Mouse (Mus musculus) CH12.LX (cell line): ENCODE measurements around the gene Urgcp. TPM values are rescaled to one million over a fixed set of nuclear protein-coding genes. Genes with fewer than 3 reads are reported as not detected.

Experiments
- DNase-seq: peaks from one replicate; pipeline ENCODE4 v3.0.0-alpha.2; 2013; ENCODE audit errors: extremely low read depth
- H3K27ac ChIP-seq: 2 replicates; pipeline ENCODE4 v1.5.1; 2012; ENCODE audit warnings: low read depth, mild to moderate bottlenecking, control low read depth, moderate library complexity; ENCODE audit not compliant: insufficient read depth
- H3K27me3 ChIP-seq: replicated peaks from 2 replicates; pipeline ENCODE3; 2012; ENCODE audit warnings: inconsistent platforms
- H3K36me3 ChIP-seq, 2 experiments: replicated peaks in 1 of 2; 2 replicates each; pipeline versions ENCODE3 to v1.6.1; 2012; ENCODE audit warnings: inconsistent platforms in 1 of 2, low read length in 1 of 2, mild to moderate bottlenecking in 1 of 2, mixed read lengths in 1 of 2, moderate library complexity in 1 of 2; ENCODE audit not compliant: control insufficient read depth in 1 of 2, insufficient read depth in 1 of 2
- H3K4me1 ChIP-seq, 2 experiments: 2 replicates each; pipeline ENCODE4 v1.6.1; 2012; ENCODE audit warnings: inconsistent platforms in 1 of 2, moderate library complexity in 1 of 2; ENCODE audit not compliant: insufficient read depth in 2 of 2, control insufficient read depth in 1 of 2
- H3K4me2 ChIP-seq: 2 replicates; pipeline ENCODE4 v1.6.1; 2012; ENCODE audit warnings: low read depth, mild to moderate bottlenecking, control low read depth; ENCODE audit not compliant: poor library complexity, insufficient read depth, severe bottlenecking
- H3K4me3 ChIP-seq, 3 experiments: fragments of 150-350 bp in 1 of 3; sonication (generic) in 1 of 3; replicated peaks in 1 of 3; 2 replicates each; pipeline versions ENCODE3 to v1.5.1; 2011 to 2012; ENCODE audit warnings: low read depth in 2 of 3, low read length in 2 of 3, mild to moderate bottlenecking in 2 of 3, moderate library complexity in 2 of 3, control low read depth in 1 of 3, improper control_type of control experiment in 1 of 3, inconsistent platforms in 1 of 3, mixed read lengths in 1 of 3; ENCODE audit not compliant: poor library complexity in 1 of 3
- H3K79me2 ChIP-seq: replicated peaks from 2 replicates; pipeline ENCODE4 v1.6.1; 2012; ENCODE audit warnings: mild to moderate bottlenecking, moderate library complexity; ENCODE audit not compliant: control insufficient read depth, poor library complexity, insufficient read depth, severe bottlenecking; ENCODE audit errors: extremely low read depth
- H3K9ac ChIP-seq: 2 replicates; pipeline ENCODE4 v1.6.1; 2012; ENCODE audit warnings: low read depth, mild to moderate bottlenecking, control low read depth, moderate library complexity; ENCODE audit not compliant: insufficient read depth
- H3K9me3 ChIP-seq: replicated peaks from 2 replicates; pipeline ENCODE3; 2012; ENCODE audit warnings: low read length, inconsistent platforms, mixed read lengths
- CHD1 ChIP-seq: IDR thresholded peaks from 2 replicates; pipeline ENCODE4 v1.6.1; 2012; ENCODE audit warnings: low read depth, low read length, improper control_type of control experiment, inconsistent platforms
- CHD2 ChIP-seq: IDR thresholded peaks from 2 replicates; pipeline ENCODE4 v1.6.1; 2011; ENCODE audit warnings: low read length, improper control_type of control experiment
- CTCF ChIP-seq, 2 experiments: IDR thresholded peaks in 1 of 2; conservative IDR thresholded peaks in 1 of 2; 2 replicates each; pipeline ENCODE4 v1.5.1; 2011 to 2012; ENCODE audit warnings: low read depth in 2 of 2, low read length in 2 of 2, improper control_type of control experiment in 1 of 2, inconsistent platforms in 1 of 2, mild to moderate bottlenecking in 1 of 2, moderate library complexity in 1 of 2
- E2F4 ChIP-seq: IDR thresholded peaks from 2 replicates; pipeline ENCODE4 v1.6.1; 2011; ENCODE audit warnings: low read depth, low read length, improper control_type of control experiment; ENCODE audit not compliant: insufficient replicate concordance
- EP300 ChIP-seq: IDR thresholded peaks from 2 replicates; pipeline ENCODE4 v1.6.1; 2011; ENCODE audit warnings: low read length, improper control_type of control experiment
- ETS1 ChIP-seq: conservative IDR thresholded peaks from 2 replicates; pipeline ENCODE4 v1.6.1; 2012; ENCODE audit warnings: low read depth, mild to moderate bottlenecking, inconsistent platforms, low read length, improper control_type of control experiment, moderate library complexity
- MAFK ChIP-seq: IDR thresholded peaks from 2 replicates; pipeline ENCODE4 v1.6.1; 2011; ENCODE audit warnings: low read length, improper control_type of control experiment; ENCODE audit not compliant: insufficient replicate concordance
- MAZ ChIP-seq: IDR thresholded peaks from 2 replicates; pipeline ENCODE4 v1.6.1; 2012; ENCODE audit warnings: low read depth, mild to moderate bottlenecking, inconsistent platforms, low read length, improper control_type of control experiment, moderate library complexity
- MYC ChIP-seq: IDR thresholded peaks from 2 replicates; pipeline ENCODE4 v1.6.1; 2011; ENCODE audit warnings: low read depth, mild to moderate bottlenecking, improper control_type of control experiment, low read length
- NRF1 ChIP-seq: IDR thresholded peaks from 2 replicates; pipeline ENCODE4 v1.6.1; 2014; ENCODE audit warnings: low read depth, mild to moderate bottlenecking, inconsistent platforms, low read length, improper control_type of control experiment, moderate library complexity
- RAD21 ChIP-seq: IDR thresholded peaks from 2 replicates; pipeline ENCODE4 v1.6.1; 2011; ENCODE audit warnings: low read depth, mild to moderate bottlenecking, low read length, improper control_type of control experiment, moderate library complexity
- RCOR1 ChIP-seq: conservative IDR thresholded peaks from 2 replicates; pipeline ENCODE4 v1.6.1; 2012; ENCODE audit warnings: low read depth, mild to moderate bottlenecking, inconsistent platforms, low read length, improper control_type of control experiment
- SIN3A ChIP-seq: IDR thresholded peaks from 2 replicates; pipeline ENCODE4 v1.6.1; 2012; ENCODE audit warnings: low read length, improper control_type of control experiment, inconsistent platforms
- USF2 ChIP-seq: conservative IDR thresholded peaks from 2 replicates; pipeline ENCODE4 v1.6.1; 2011; ENCODE audit warnings: low read depth, low read length, improper control_type of control experiment
- ZC3H11A ChIP-seq: IDR thresholded peaks from 2 replicates; pipeline ENCODE4 v1.6.1; 2012; ENCODE audit warnings: low read depth, mild to moderate bottlenecking, inconsistent platforms, low read length, improper control_type of control experiment
- ZKSCAN1 ChIP-seq: IDR thresholded peaks from 2 replicates; pipeline ENCODE4 v1.6.1; 2012; ENCODE audit warnings: low read depth, inconsistent platforms, low read length, improper control_type of control experiment, borderline replicate concordance
- ZMIZ1 ChIP-seq: IDR thresholded peaks from 2 replicates; pipeline ENCODE4 v1.6.1; 2012; ENCODE audit warnings: low read depth, mild to moderate bottlenecking, inconsistent platforms, low read length, improper control_type of control experiment
- ZNF384 ChIP-seq: IDR thresholded peaks from 2 replicates; pipeline ENCODE4 v1.6.1; 2012; ENCODE audit warnings: low read depth, low read length, improper control_type of control experiment, inconsistent platforms
- dilution Hi-C: fragments of 300-500 bp; cut with MboI; formaldehyde crosslinking; loops from 2 replicates; pipeline ENCODE4 v1.14.3; 2020; ENCODE audit warnings: low sequenced_read_pairs; ENCODE audit not compliant: extremely low pct_unique_long_range_greater_than_20kb, extremely low pct_ligation_motif_present
- in situ Hi-C: fragments of 300-500 bp; cut with MboI; formaldehyde crosslinking; loops from 3 replicates; pipeline ENCODE4 v1.14.3; 2019; ENCODE audit warnings: low sequenced_read_pairs, low pct_ligation_motif_present, low pct_unique_long_range_greater_than_20kb, mixed read lengths
- polyA plus RNA-seq: library from polyadenylated mRNA; unstranded; fragments of >175 nt; gene quantifications from 2 replicates; pipeline ENCODE4 v1.2.1, GENCODE M21; 2012; ENCODE audit warnings: low read depth; ENCODE audit not compliant: insufficient read length
- total RNA-seq, 2 experiments: library from RNA; depleted of rRNA; stranded (reverse); fragments of 300-350 nt in 1 of 2; fragments of >200 nt in 1 of 2; gene quantifications; 2 replicates each; pipeline ENCODE4 v1.2.3; 2012 to 2014

The Urgcp gene
- total and polyA plus RNA-seq, 3 experiments, result 11.7 to 13.1 (median 11.7) TPM

GRCm38 (mm10) chr11:5795290-5795689 is 33.1 kb upstream of the Urgcp start:
- Histone ChIP-seq H3K9me3 (no peaks in the 10 kb centered on the region), H3K4me3 (no peak overlapping the region), H3K36me3 (peaks cover 76 to 92% of the 10 kb centered on the region in 2 experiments), H3K4me2 (no peak overlapping the region), H3K4me1 (peaks cover 6 to 26% of the 10 kb centered on the region in 2 experiments), H3K9ac (no peak overlapping the region), H3K27ac (no peak overlapping the region), H3K79me2 (peaks cover 5% of the 10 kb centered on the region; the same call in 1 of the 2 replicates), H3K27me3 (no peaks in the 10 kb centered on the region)
- dilution Hi-C loops (no loop called here), in situ Hi-C loops (no loop called here)
- no peak for DNase-seq
- TF ChIP-seq MAZ (no peak), CHD2 (no peak), MAFK (no peak), NRF1 (no peak), ZKSCAN1 (no peak), RAD21 (no peak), E2F4 (no peak), USF2 (no peak), ZC3H11A (no peak), CTCF (conservative IDR thresholded peaks at IDR 0.05 in 1 of 2, IDR thresholded peaks at IDR 0.05 in 1 of 2; ENCODE audit: low read depth in 2 of 2, low read length in 2 of 2) (no peak), ETS1 (no peak), EP300 (no peak), ZNF384 (no peak)

GRCm38 (mm10) chr11:5790431-5790830 is 28.3 kb upstream of the Urgcp start:
- DNase-seq, result no peak
- TF ChIP-seq CHD1 (no peak), SIN3A (no peak), ZMIZ1 (no peak), RCOR1 (no peak), MYC (no peak), NRF1 (no peak), ZKSCAN1 (no peak)
- no peak overlapping the region for H3K4me3 ChIP-seq
- 0 out of 2 replicates have a peak overlapping the region, but pooled peaks have one; percentile 75 for H3K27ac ChIP-seq
- peak overlapping the region; percentile 87 for H3K4me2 ChIP-seq
- peaks cover 34 to 50% of the 10 kb centered on the region in 2 experiments for H3K36me3 ChIP-seq
- no peaks in the 10 kb centered on the region for H3K27me3 ChIP-seq
- H3K9ac ChIP-seq, result peak overlapping the region; percentile 88; the same call in 1 of the 2 replicates
- H3K9me3 ChIP-seq, result no peaks in the 10 kb centered on the region
- peaks cover 12 to 41% of the 10 kb centered on the region in 2 experiments for H3K4me1 ChIP-seq
- in situ Hi-C loops (no loop called here), dilution Hi-C loops (no loop called here)
- H3K79me2 ChIP-seq, result peaks cover 22% of the 10 kb centered on the region
